Mouse (Mus musculus): Measurements from ENCODE around the gene Hunk.

Gene Hunk

GRCm38 (mm10) chr16:90440654-90441053 lies 54.8 kb downstream of the Hunk start:
- DNase-seq = no peak

- DNase-seq = no peak
These were observed 57.2 kb downstream of the Hunk start for GRCm38 (mm10) chr16:90442991-90443390.

- no peak for DNase-seq
These were observed 67.4 kb downstream of the Hunk start for GRCm38 (mm10) chr16:90453197-90453596.

GRCm38 (mm10) chr16:90456495-90457125 lies 70.8 kb downstream of the Hunk start:
- no peak for DNase-seq

GRCm38 (mm10) chr16:90458899-90459610 lies 73.2 kb downstream of the Hunk start:
- no peak for DNase-seq

- no peak for DNase-seq
These were observed 75.6 kb downstream of the Hunk start for GRCm38 (mm10) chr16:90461304-90461905.

- DNase-seq = no peak
These were observed 77.0 kb downstream of the Hunk start for GRCm38 (mm10) chr16:90462728-90463275.

- DNase-seq = no peak
These were observed 79.3 kb downstream of the Hunk start for GRCm38 (mm10) chr16:90465154-90465553.

- no peak for DNase-seq
These were observed 82.5 kb downstream of the Hunk start for GRCm38 (mm10) chr16:90468286-90468685.

- peak; percentile 57 for DNase-seq
These were observed 90.0 kb downstream of the Hunk start for GRCm38 (mm10) chr16:90475701-90476229.

- DNase-seq = no peak
These were observed 95.8 kb downstream of the Hunk start for GRCm38 (mm10) chr16:90481612-90482011.

- no peak for DNase-seq
These were observed 97.5 kb downstream of the Hunk start for GRCm38 (mm10) chr16:90483341-90483740.

- DNase-seq = no peak
These were observed 99.3 kb downstream of the Hunk start for GRCm38 (mm10) chr16:90485125-90485524.

- DNase-seq = no peak
These were observed 99.8 kb downstream of the Hunk start for GRCm38 (mm10) chr16:90485599-90485998.

GRCm38 (mm10) chr16:90490066-90490465 lies 104.3 kb downstream of the Hunk start:
- DNase-seq = no peak

GRCm38 (mm10) chr16:90491898-90492499 lies 106.2 kb downstream of the Hunk start:
- DNase-seq = no peak

- no peak for DNase-seq
These were observed 111.1 kb downstream of the Hunk start for GRCm38 (mm10) chr16:90496930-90497329.

GRCm38 (mm10) chr16:90497749-90498464 lies 112.1 kb downstream of the Hunk start:
- no peak for DNase-seq

- no peak for DNase-seq
These were observed 115.0 kb downstream of the Hunk start for GRCm38 (mm10) chr16:90500809-90501208.

- no peak for DNase-seq
These were observed 119.4 kb downstream of the Hunk start for GRCm38 (mm10) chr16:90505252-90505651.

GRCm38 (mm10) chr16:90505680-90506079 lies 119.9 kb downstream of the Hunk start:
- no peak for DNase-seq

GRCm38 (mm10) chr16:90511551-90512296 lies 125.9 kb downstream of the Hunk start:
- DNase-seq = no peak
